Mouse (Mus musculus) intestine, embryonic 16.5 days (tissue): ENCODE results near the gene Ppp4r4. TPM values are rescaled to one million over a fixed set of nuclear protein-coding genes. Genes with fewer than 3 reads are reported as not detected.

Experiments used
- ATAC-seq: fragments of 200-750 bp; cut with Nextera tagmentation; 2 replicates; pipeline ENCODE4 v1.8.0; 2017; ENCODE audit warnings: moderate TSS enrichment, moderate library complexity
- H3K27ac ChIP-seq: fragments of 300-500 bp; sonication (generic); 2 replicates; pipeline ENCODE4 v1.5.1; 2014; ENCODE audit warnings: mild to moderate bottlenecking, low read length
- H3K27me3 ChIP-seq: fragments of 300-500 bp; sonication (generic); replicated peaks from 2 replicates; pipeline ENCODE4 v1.6.1; 2014; ENCODE audit warnings: low read length, control low read depth, mixed read lengths; ENCODE audit not compliant: control insufficient read depth, insufficient read depth
- H3K36me3 ChIP-seq: fragments of 300-500 bp; sonication (generic); 2 replicates; pipeline ENCODE4 v1.6.1; 2014; ENCODE audit warnings: low read length, control low read depth; ENCODE audit not compliant: control insufficient read depth, insufficient read depth
- H3K4me1 ChIP-seq: fragments of 300-500 bp; sonication (generic); 2 replicates; pipeline ENCODE4 v1.6.1; 2014; ENCODE audit warnings: low read length, control low read depth, mixed read lengths; ENCODE audit not compliant: control insufficient read depth, insufficient read depth
- H3K4me2 ChIP-seq: fragments of 300-500 bp; sonication (generic); 2 replicates; pipeline ENCODE4 v1.6.1; 2014; ENCODE audit warnings: low read depth, low read length, control low read depth
- H3K4me3 ChIP-seq: fragments of 300-500 bp; sonication (generic); 2 replicates; pipeline ENCODE4 v1.5.1; 2014; ENCODE audit warnings: mild to moderate bottlenecking, low read length
- H3K9ac ChIP-seq: fragments of 300-500 bp; sonication (generic); 2 replicates; pipeline ENCODE4 v1.6.1; 2014; ENCODE audit warnings: low read depth, low read length
- H3K9me3 ChIP-seq: fragments of 300-500 bp; sonication (generic); 2 replicates; pipeline ENCODE4 v1.6.1; 2016; ENCODE audit warnings: low read length, control low read depth; ENCODE audit not compliant: control insufficient read depth
- WGBS: fragments of 180-500 bp; shearing (Covaris S2); extraction: QIAGEN DNeasy Blood & Tissue Kit; methylation state at CpG from one replicate; pipeline ENCODE4 v1.1.7; 2014; 5-methylcytosine and 5-hydroxymethylcytosine counted together
- polyA plus RNA-seq: library from polyadenylated mRNA; unstranded; fragments of >200 nt; fragmentation: Nextera tagmentation; extraction: Ambion mirVana; gene quantifications from 2 replicates; pipeline ENCODE4 v1.2.1, GENCODE M21; 2015

The Ppp4r4 gene
- polyA plus RNA-seq, 1 experiment from 2014 or later: 0.76 TPM

GRCm38 (mm10) chr12:103515638-103516037 lies 16.4 kb upstream of the Ppp4r4 start:
- Histone ChIP-seq H3K9ac (no peak overlapping the region), H3K4me2 (no peak overlapping the region), H3K9me3 (no peaks in the 10 kb centered on the region), H3K27me3 (no peaks in the 10 kb centered on the region), H3K27ac (no peak overlapping the region), H3K4me3 (no peak overlapping the region), H3K4me1 (no peaks in the 10 kb centered on the region), H3K36me3 (no peaks in the 10 kb centered on the region)
- WGBS: 87% methylated on average over 4 of the region's 4 CpGs
- ATAC-seq: no peak

- no peak overlapping the region for H3K4me2 ChIP-seq
- no peaks in the 10 kb centered on the region for H3K36me3 ChIP-seq
- no peaks in the 10 kb centered on the region for H3K4me1 ChIP-seq
- no peaks in the 10 kb centered on the region for H3K27me3 ChIP-seq
- 84% methylated on average over 6 of the region's 6 CpGs for WGBS
- H3K9ac ChIP-seq: no peak overlapping the region
- H3K9me3 ChIP-seq: no peaks in the 10 kb centered on the region
- ATAC-seq: no peak
- H3K27ac ChIP-seq: no peak overlapping the region
- H3K4me3 ChIP-seq: no peak overlapping the region
Observed at GRCm38 (mm10) chr12:103518640-103519039, 13.4 kb upstream of the Ppp4r4 start.

DNA sequence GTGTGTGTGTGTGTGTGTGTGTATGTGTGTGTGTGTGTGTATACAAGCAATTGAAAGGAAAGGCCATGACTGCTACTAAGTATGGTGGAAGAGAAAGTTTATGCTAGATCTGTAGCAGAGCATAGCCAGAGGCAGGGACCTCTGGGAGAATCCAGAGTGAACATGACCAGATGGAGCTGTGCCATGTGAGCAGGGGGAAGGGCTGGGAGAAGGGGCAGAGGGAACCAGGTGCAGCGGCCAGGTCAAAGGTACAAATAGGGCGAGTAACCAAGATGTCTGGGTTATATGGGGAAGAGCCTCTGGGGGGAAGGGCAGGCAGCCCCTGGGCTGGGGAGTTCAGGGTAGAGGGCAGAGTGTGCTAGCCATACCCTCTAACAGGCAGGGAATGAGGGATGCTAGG lies 1.5 kb upstream of the Ppp4r4 start:
- Histone ChIP-seq H3K9ac (no peak overlapping the region), H3K27ac (no peak overlapping the region), H3K36me3 (no peaks in the 10 kb centered on the region), H3K9me3 (no peaks in the 10 kb centered on the region), H3K4me3 (no peak overlapping the region), H3K27me3 (0 out of 2 replicates have a peak, but pooled peaks cover 2% of the 10 kb centered on the region), H3K4me2 (no peak overlapping the region), H3K4me1 (peaks cover 5% of the 10 kb centered on the region; the same call in 1 of the 2 replicates)
- WGBS: 72% methylated on average over 2 of the region's 2 CpGs
- no peak for ATAC-seq

DNA sequence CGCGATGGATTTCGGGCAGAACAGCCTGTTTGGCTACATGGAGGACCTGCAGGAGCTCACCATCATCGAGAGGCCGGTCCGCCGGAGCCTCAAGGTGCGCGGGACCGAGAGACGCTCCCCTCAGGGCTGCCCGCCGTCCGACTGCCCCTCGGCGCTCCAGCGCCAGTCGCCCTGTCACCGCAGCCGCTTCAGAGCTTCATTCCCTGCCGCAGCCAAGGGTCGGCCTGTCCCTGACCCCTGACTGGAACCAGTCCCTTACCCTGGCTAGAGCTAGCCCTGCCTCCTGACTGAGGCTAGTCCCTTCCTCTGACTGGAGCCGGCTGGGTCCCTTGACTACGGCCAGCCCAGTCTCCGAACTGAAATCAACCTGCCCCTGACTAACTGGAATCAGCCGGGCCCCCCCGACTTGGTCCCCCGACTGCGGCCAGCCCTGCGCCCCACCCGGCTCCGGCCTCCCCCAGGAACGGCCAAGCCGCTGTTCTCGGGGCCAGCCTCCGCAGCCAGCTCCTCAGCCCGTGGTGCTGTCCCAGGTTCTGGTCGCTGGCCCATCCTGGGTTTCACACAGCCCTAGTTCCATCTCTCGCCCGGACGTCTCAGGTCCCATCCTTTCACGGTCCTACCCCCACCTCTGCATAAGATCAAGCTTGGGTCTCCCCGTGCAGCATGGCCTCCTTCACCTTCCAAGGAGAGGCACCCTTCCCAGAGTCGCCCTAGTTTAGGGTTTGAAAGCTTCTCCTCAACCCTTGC lies 739 bp downstream of the Ppp4r4 start:
- Histone ChIP-seq H3K27ac (no peak overlapping the region), H3K36me3 (no peaks in the 10 kb centered on the region), H3K9me3 (no peaks in the 10 kb centered on the region), H3K4me1 (peaks cover 5% of the 10 kb centered on the region; the same call in 1 of the 2 replicates), H3K4me3 (peak overlapping the region; percentile 75), H3K4me2 (peak overlapping the region; percentile 99), H3K27me3 (0 out of 2 replicates have a peak, but pooled peaks cover 2% of the 10 kb centered on the region), H3K9ac (peak overlapping the region; percentile 77)
- ATAC-seq: peak; percentile 57
- WGBS: under 1% methylated on average over 44 of the region's 44 CpGs

GRCm38 (mm10) chr12:103540429-103540828 lies 8.3 kb downstream of the Ppp4r4 start:
- H3K4me1 ChIP-seq: no peaks in the 10 kb centered on the region
- no peak for ATAC-seq
- H3K9me3 ChIP-seq: no peaks in the 10 kb centered on the region
- no peaks in the 10 kb centered on the region for H3K27me3 ChIP-seq
- no peak overlapping the region for H3K4me3 ChIP-seq
- no peak overlapping the region for H3K27ac ChIP-seq
- H3K9ac ChIP-seq: no peak overlapping the region
- H3K4me2 ChIP-seq: no peak overlapping the region
- WGBS: 74% methylated on average over 4 of the region's 4 CpGs
- H3K36me3 ChIP-seq: no peaks in the 10 kb centered on the region

DNA sequence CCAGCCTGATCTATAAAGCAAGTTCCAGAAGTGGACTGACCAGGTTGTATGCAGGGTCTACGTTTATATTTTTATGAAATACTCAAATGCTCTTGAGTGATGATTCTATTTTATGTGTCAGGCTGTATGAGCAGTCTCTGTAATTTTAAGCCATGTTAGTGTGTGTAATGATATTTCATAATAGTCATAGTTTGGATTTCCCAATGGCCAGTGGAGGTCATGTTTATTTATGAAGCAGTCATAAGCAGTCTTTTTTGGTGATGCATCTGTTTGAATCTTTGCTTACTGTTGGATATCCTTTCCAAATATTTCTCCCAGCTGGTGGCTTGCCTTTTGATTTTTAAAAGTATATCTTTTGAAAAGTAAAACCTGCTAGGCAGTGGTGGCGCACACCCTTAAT lies 11.3 kb downstream of the Ppp4r4 start:
- H3K4me2 ChIP-seq: no peak overlapping the region
- H3K27ac ChIP-seq: no peak overlapping the region
- no peaks in the 10 kb centered on the region for H3K4me1 ChIP-seq
- no peak overlapping the region for H3K9ac ChIP-seq
- no peaks in the 10 kb centered on the region for H3K27me3 ChIP-seq
- no peak overlapping the region for H3K4me3 ChIP-seq
- H3K9me3 ChIP-seq: no peaks in the 10 kb centered on the region
- H3K36me3 ChIP-seq: no peaks in the 10 kb centered on the region
- ATAC-seq: no peak
- whole genome bisulfite sequencing: 85% methylated on average over 2 of the region's 2 CpGs

GRCm38 (mm10) chr12:103544213-103544612 lies 12.1 kb downstream of the Ppp4r4 start:
- no peaks in the 10 kb centered on the region for H3K4me1 ChIP-seq
- H3K36me3 ChIP-seq: no peaks in the 10 kb centered on the region
- H3K27ac ChIP-seq: no peak overlapping the region
- no peaks in the 10 kb centered on the region for H3K9me3 ChIP-seq
- no peak overlapping the region for H3K4me3 ChIP-seq
- H3K27me3 ChIP-seq: no peaks in the 10 kb centered on the region
- H3K9ac ChIP-seq: no peak overlapping the region
- ATAC-seq: no peak
- no peak overlapping the region for H3K4me2 ChIP-seq
- 8% methylated on average over 3 of the region's 3 CpGs for WGBS

DNA sequence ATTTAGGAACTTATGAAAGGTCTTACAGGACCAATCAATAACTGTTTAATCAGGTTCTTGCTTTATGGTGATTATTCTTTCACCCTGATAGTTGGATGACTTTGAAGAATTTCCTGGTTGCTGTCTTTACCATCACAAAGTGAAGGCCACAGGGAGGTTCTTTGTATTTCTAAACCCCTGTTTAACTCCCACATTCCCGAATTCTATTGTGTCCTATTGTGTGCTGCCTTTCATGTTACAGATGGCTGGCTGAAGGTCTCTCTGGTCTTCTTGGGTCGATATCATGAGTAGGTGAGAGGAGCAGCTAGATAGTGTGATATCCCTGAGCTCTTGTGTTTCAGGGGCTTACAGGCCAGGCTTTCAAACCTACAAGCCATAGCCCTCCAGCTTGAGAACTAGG lies 15.4 kb downstream of the Ppp4r4 start:
- Histone ChIP-seq H3K4me1 (no peaks in the 10 kb centered on the region), H3K36me3 (no peaks in the 10 kb centered on the region), H3K27ac (no peak overlapping the region), H3K4me2 (no peak overlapping the region), H3K27me3 (no peaks in the 10 kb centered on the region), H3K4me3 (no peak overlapping the region), H3K9ac (no peak overlapping the region), H3K9me3 (no peaks in the 10 kb centered on the region)
- 41% methylated on average over 2 of the region's 2 CpGs for WGBS
- ATAC-seq: no peak

DNA sequence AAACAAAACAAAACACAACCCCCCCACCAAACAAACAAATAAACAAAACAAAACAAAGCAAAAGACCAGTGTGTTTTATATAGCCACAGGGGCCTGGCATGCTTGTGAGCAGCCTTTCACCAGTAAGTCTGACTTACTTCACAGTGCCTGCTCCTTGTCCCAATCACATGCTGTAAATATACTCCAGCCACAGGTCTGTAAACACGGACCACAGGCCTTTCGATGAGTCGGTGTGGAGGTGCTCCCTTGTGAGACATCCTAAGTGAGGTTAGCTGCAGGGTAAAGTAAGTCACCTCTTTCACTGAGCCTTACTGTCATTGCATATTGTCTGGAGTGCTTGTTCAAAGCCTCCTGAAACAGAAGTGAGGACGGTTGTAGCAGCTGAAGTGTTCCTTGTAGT lies 16.4 kb downstream of the Ppp4r4 start:
- Histone ChIP-seq H3K4me3 (no peak overlapping the region), H3K27me3 (no peaks in the 10 kb centered on the region), H3K9me3 (no peaks in the 10 kb centered on the region), H3K4me2 (no peak overlapping the region), H3K4me1 (no peaks in the 10 kb centered on the region), H3K9ac (no peak overlapping the region), H3K36me3 (no peaks in the 10 kb centered on the region), H3K27ac (no peak overlapping the region)
- ATAC-seq: no peak
- 47% methylated on average over 4 of the region's 4 CpGs for WGBS

- H3K27me3 ChIP-seq: no peaks in the 10 kb centered on the region
- no peak overlapping the region for H3K27ac ChIP-seq
- 83% methylated on average over 6 of the region's 6 CpGs for WGBS
- ATAC-seq: no peak
- H3K4me1 ChIP-seq: no peaks in the 10 kb centered on the region
- no peak overlapping the region for H3K9ac ChIP-seq
- H3K4me3 ChIP-seq: no peak overlapping the region
- H3K4me2 ChIP-seq: no peak overlapping the region
- H3K36me3 ChIP-seq: no peaks in the 10 kb centered on the region
- no peaks in the 10 kb centered on the region for H3K9me3 ChIP-seq
Observed at GRCm38 (mm10) chr12:103550047-103550446, 18.0 kb downstream of the Ppp4r4 start.
